Mouse (Mus musculus) bone marrow, adult 2 months (tissue): ENCODE measurements around the gene Gpr85. TPM values are rescaled to one million over a fixed set of nuclear protein-coding genes. Genes with fewer than 3 reads are reported as not detected.
"Not testable (repeated sequence)": the region's sequence is repeated elsewhere in the genome, so short reads cannot be mapped to it uniquely, and the experiment has no call there.

Experiments
- H3K27ac ChIP-seq: fragments of 200-500 bp; 2 replicates; pipeline ENCODE4 v1.5.1; 2012; ENCODE audit warnings: low read depth, mild to moderate bottlenecking, control low read depth, inconsistent platforms, low read length; ENCODE audit not compliant: control insufficient read depth, poor library complexity, insufficient read depth
- H3K4me1 ChIP-seq: fragments of 200-500 bp; 2 replicates; pipeline ENCODE4 v1.6.1; 2011; ENCODE audit warnings: low read length; ENCODE audit not compliant: control insufficient read depth, insufficient read depth
- H3K4me3 ChIP-seq: fragments of 200-500 bp; replicated peaks from 2 replicates; pipeline ENCODE3; 2011; ENCODE audit warnings: mild to moderate bottlenecking, low read depth, low read length, control low read depth; ENCODE audit not compliant: control insufficient read depth
- CTCF ChIP-seq: fragments of 200-500 bp; IDR thresholded peaks from 2 replicates; pipeline ENCODE4 v1.5.1; 2011; ENCODE audit warnings: low read length, control low read depth; ENCODE audit not compliant: control insufficient read depth, insufficient read depth
- POLR2A ChIP-seq: fragments of 200-500 bp; IDR thresholded peaks from 2 replicates; pipeline ENCODE4 v1.6.1; 2011; ENCODE audit warnings: low read depth, mild to moderate bottlenecking, control low read depth, low read length, borderline replicate concordance; ENCODE audit not compliant: control insufficient read depth
- WGBS: fragments of 180-500 bp; shearing (Covaris S2); methylation state at CpG from one replicate; pipeline ENCODE4 v1.1.7; 2018; 5-methylcytosine and 5-hydroxymethylcytosine counted together
- polyA plus RNA-seq: library from polyadenylated mRNA; stranded (reverse); fragments of >200 nt; gene quantifications from 2 replicates; pipeline ENCODE4 v1.2.4, GENCODE M21; 2011; ENCODE audit warnings: low replicate concordance; ENCODE audit not compliant: missing spikeins, insufficient read depth, insufficient read length

Gpr85 gene
- polyA plus RNA-seq, 1 experiment = 3.4 TPM

GRCm38 (mm10) chr6:13860596-13860995, 20.9 kb upstream of the Gpr85 start:
- TF ChIP-seq CTCF = no peak
- TF ChIP-seq POLR2A = no peak
- H3K4me3 ChIP-seq = no peak overlapping the region
- H3K27ac ChIP-seq = no peak overlapping the region
- H3K4me1 ChIP-seq = no peaks in the 10 kb centered on the region
- WGBS = 85% methylated on average over 1 of the region's 1 CpGs

GRCm38 (mm10) chr6:13859877-13860585, 20.3 kb upstream of the Gpr85 start:
- H3K27ac ChIP-seq = no peak overlapping the region
- H3K4me1 ChIP-seq = no peaks in the 10 kb centered on the region
- no peak overlapping the region for H3K4me3 ChIP-seq
- 52% methylated on average over 6 of the region's 6 CpGs for WGBS
- TF ChIP-seq POLR2A = no peak
- TF ChIP-seq CTCF = no peak

- 60% methylated on average over 11 of the region's 11 CpGs for WGBS
- Histone ChIP-seq H3K27ac (no peak overlapping the region), H3K4me1 (no peaks in the 10 kb centered on the region), H3K4me3 (no peak overlapping the region)
- no peak for TF ChIP-seq POLR2A
- no peak for TF ChIP-seq CTCF
Measured at GRCm38 (mm10) chr6:13854230-13854629, 14.5 kb upstream of the Gpr85 start.

- no peak overlapping the region for H3K4me3 ChIP-seq
- 65% methylated on average over 4 of the region's 4 CpGs for WGBS
- H3K4me1 ChIP-seq = no peaks in the 10 kb centered on the region
- no peak for TF ChIP-seq CTCF
- no peak for TF ChIP-seq POLR2A
- H3K27ac ChIP-seq = no peak overlapping the region
Measured at GRCm38 (mm10) chr6:13853244-13853643, 13.5 kb upstream of the Gpr85 start.

GRCm38 (mm10) chr6:13846031-13846430, 6.3 kb upstream of the Gpr85 start:
- not testable (repeated sequence) for H3K27ac ChIP-seq, H3K4me3 ChIP-seq, H3K4me1 ChIP-seq
- WGBS = 82% methylated on average over 1 of the region's 1 CpGs

GRCm38 (mm10) chr6:13838677-13839344, 931 bp downstream of the Gpr85 start:
- under 1% methylated on average over 41 of the region's 41 CpGs for WGBS
- no peaks in the 10 kb centered on the region for H3K4me1 ChIP-seq
- H3K27ac ChIP-seq = no peak overlapping the region
- peak overlapping the region; percentile 37 for H3K4me3 ChIP-seq
- no peak for TF ChIP-seq POLR2A
- no peak for TF ChIP-seq CTCF

GRCm38 (mm10) chr6:13837916-13838676, 1.6 kb downstream of the Gpr85 start:
- Histone ChIP-seq H3K4me1 (no peaks in the 10 kb centered on the region), H3K27ac (no peak overlapping the region), H3K4me3 (peak overlapping the region; percentile 37)
- no peak for TF ChIP-seq POLR2A
- no peak for TF ChIP-seq CTCF
- 5% methylated on average over 19 of the region's 19 CpGs for WGBS

- H3K4me3 ChIP-seq = no peak overlapping the region
- no peaks in the 10 kb centered on the region for H3K4me1 ChIP-seq
- 25% methylated on average over 3 of the region's 3 CpGs for WGBS
- TF ChIP-seq CTCF = no peak
- TF ChIP-seq POLR2A = no peak
- H3K27ac ChIP-seq = no peak overlapping the region
Measured at GRCm38 (mm10) chr6:13836967-13837570, 2.7 kb downstream of the Gpr85 start.
